Mouse (Mus musculus) cerebellum, adult 2 months (tissue): Measurements from ENCODE around the gene Gm10477. TPM values are rescaled to one million over a fixed set of nuclear protein-coding genes. Genes with fewer than 3 reads are reported as not detected.

Experiments
- DNase-seq, 2 experiments: peaks; one replicate each; pipeline ENCODE4 v3.0.0; 2021
- H3K27ac ChIP-seq: fragments of 200-500 bp; 2 replicates; pipeline ENCODE4 v1.5.1; 2012; ENCODE audit warnings: low read length, control low read depth, inconsistent platforms; ENCODE audit not compliant: insufficient read depth
- H3K27me3 ChIP-seq: fragments of 200-500 bp; 2 replicates; pipeline ENCODE4 v1.6.1; 2012; ENCODE audit warnings: inconsistent platforms, mild to moderate bottlenecking, low read length, moderate library complexity; ENCODE audit not compliant: control insufficient read depth, insufficient read depth
- H3K4me1 ChIP-seq: fragments of 200-500 bp; 2 replicates; pipeline ENCODE4 v1.6.1; 2011; ENCODE audit warnings: low read length; ENCODE audit not compliant: control insufficient read depth, insufficient read depth
- H3K4me3 ChIP-seq: fragments of 200-500 bp; replicated peaks from 2 replicates; pipeline ENCODE3; 2011; ENCODE audit warnings: mild to moderate bottlenecking, low read depth, low read length, control low read depth; ENCODE audit not compliant: insufficient read depth
- CTCF ChIP-seq: fragments of 200-500 bp; IDR thresholded peaks from 2 replicates; pipeline ENCODE4 v1.5.1; 2011; ENCODE audit warnings: low read depth, mild to moderate bottlenecking, control low read depth, low read length, moderate library complexity, borderline replicate concordance; ENCODE audit not compliant: insufficient read depth
- POLR2A ChIP-seq: fragments of 200-500 bp; IDR thresholded peaks from 2 replicates; pipeline ENCODE4 v1.6.1; 2011; ENCODE audit warnings: low read length, control low read depth, borderline replicate concordance; ENCODE audit not compliant: insufficient read depth
- WGBS: fragments of 180-500 bp; shearing (Covaris S2); methylation state at CpG from one replicate; pipeline ENCODE4 v1.1.7; 2018; 5-methylcytosine and 5-hydroxymethylcytosine counted together
- polyA plus RNA-seq: library from polyadenylated mRNA; depleted of rRNA; stranded (reverse); fragments of >200 nt; gene quantifications from 2 replicates; pipeline ENCODE4 v1.2.3, GENCODE M21; 2012; rRNA removed

Gene Gm10477
- polyA plus RNA-seq, 1 experiment, result not detected

- Histone ChIP-seq H3K4me1 (no peaks in the 10 kb centered on the region), H3K4me3 (no peak overlapping the region), H3K27me3 (no peaks in the 10 kb centered on the region), H3K27ac (no peak overlapping the region)
- TF ChIP-seq POLR2A (no peak), CTCF (no peak)
- DNase-seq, result no peak
- WGBS, result 62% methylated on average over 3 of the region's 3 CpGs
Observed at GRCm38 (mm10) chrX:56553584-56553983, 29.0 kb downstream of the Gm10477 start.

GRCm38 (mm10) chrX:56572465-56572864 lies 47.9 kb downstream of the Gm10477 start:
- DNase-seq, result no peak
- Histone ChIP-seq H3K4me3 (no peak overlapping the region), H3K27ac (no peak overlapping the region), H3K4me1 (no peaks in the 10 kb centered on the region), H3K27me3 (no peaks in the 10 kb centered on the region)
- TF ChIP-seq CTCF (peak; percentile 26; the same call in 1 of the 2 replicates), POLR2A (no peak)
- WGBS, result 21% methylated on average over 6 of the region's 6 CpGs

Other genes starting within 250 kb of the Gm10477 start
- gene Zfp449, start 178.3 kb upstream of the Gm10477 start, polyA plus RNA-seq, result 2.5 and 3.3 TPM in 2 replicates
- gene Smim10l2a, start 150.2 kb upstream of the Gm10477 start, polyA plus RNA-seq, result 17.3 and 18.9 TPM in 2 replicates
- gene Gm2174, start 76.8 kb upstream of the Gm10477 start, polyA plus RNA-seq, result not detected in 2 replicates
- gene Ints6l, start 69.9 kb upstream of the Gm10477 start, polyA plus RNA-seq, result 74.6 and 75.3 TPM in 2 replicates
- gene Gm648, start 24.9 kb downstream of the Gm10477 start, polyA plus RNA-seq, result not detected in 2 replicates
- gene Mmgt1, start 73.3 kb downstream of the Gm10477 start, polyA plus RNA-seq, result 27.3 and 27.4 TPM in 2 replicates
- gene Slc9a6, start 85.0 kb downstream of the Gm10477 start, polyA plus RNA-seq, result 97.5 and 97.8 TPM in 2 replicates
- gene Fhl1, start 207.0 kb downstream of the Gm10477 start, polyA plus RNA-seq, result 174 and 191 TPM in 2 replicates